Mouse (Mus musculus) left cerebral cortex, postnatal 14 days (tissue): Measurements from ENCODE around the gene Smim27. TPM values are rescaled to one million over a fixed set of nuclear protein-coding genes. Genes with fewer than 3 reads are reported as not detected.
A peak's percentile ranks its signal among the peaks of the same experiment; 100 is the strongest.

Experiments
- DNase-seq, 2 experiments: peaks; one replicate each; pipeline ENCODE4 v3.0.0; 2021 to 2022; ENCODE audit warnings: low spot score in 2 of 2, mixed read lengths in 1 of 2
- intact Hi-C: fragments of 180-260 bp; cut with DNase I; formaldehyde crosslinking; loops from one replicate; pipeline ENCODE4 v1.15.1; 2025
- long read RNA-seq, 2 experiments: library from polyadenylated mRNA; stranded (forward); transcript quantifications; one replicate each; pipeline ENCODE4 v2.0.0; 2021
- total RNA-seq, 2 experiments: library from RNA; stranded (reverse); gene quantifications; 2 replicates each; pipeline ENCODE4 v1.2.3; 2021

Smim27 gene
- 10 to 100 TPM; 10.5 to 11.6 TPM for total RNA-seq
- long read RNA-seq, experiment 1, transcript Smim27-201 (2 exons, 1,044 nt): major isoform, 12 of 12 reads
- long read RNA-seq, experiment 1, partial matches to known transcripts: 0 of 12 reads
- long read RNA-seq, experiment 1, other reads (novel, unspliced or antisense): 0 of 12 reads
- long read RNA-seq, experiment 2, partial matches to known transcripts: 0 of 4 reads
- long read RNA-seq, experiment 2, other reads (novel, unspliced or antisense): 0 of 4 reads

GRCm38 (mm10) chr4:40269430-40270032 lies at the start of gene Smim27, which contains the start of gene Topors:
Gene Smim27 (plus strand): TSS chr4:40269579.
Gene Topors (minus strand): TSS chr4:40269850.
- intact Hi-C loops: loop anchor here (2.0 to 5.0 kb wide), 2 partner anchors 87 to 127 kb away; partner anchors contain the start of gene Aco1
- DNase-seq: peak; percentile 92 to 94

GRCm38 (mm10) chr4:40220437-40220836 lies 48.9 kb upstream of the Smim27 start:
- no peak for DNase-seq
- intact Hi-C loops: no loop called here

- intact Hi-C loops: no loop called here
Measured at GRCm38 (mm10) chr4:40221004-40221760, 48.2 kb upstream of the Smim27 start.

GRCm38 (mm10) chr4:40221876-40222585 lies 47.3 kb upstream of the Smim27 start:
- no peak for DNase-seq
- intact Hi-C loops: no loop called here

More at GRCm38 (mm10) chr4:40221004-40221760, 48.2 kb upstream of the Smim27 start:
- no peak for DNase-seq

- intact Hi-C loops: no loop called here
- DNase-seq: no peak
Measured at GRCm38 (mm10) chr4:40226095-40226494, 43.3 kb upstream of the Smim27 start.

- DNase-seq: no peak
- intact Hi-C loops: no loop called here
Measured at GRCm38 (mm10) chr4:40227131-40227530, 42.2 kb upstream of the Smim27 start.

GRCm38 (mm10) chr4:40227886-40228285 lies 41.5 kb upstream of the Smim27 start:
- no peak for DNase-seq
- intact Hi-C loops: no loop called here

- intact Hi-C loops: no loop called here
- DNase-seq: no peak
Measured at GRCm38 (mm10) chr4:40229723-40230122, 39.7 kb upstream of the Smim27 start.

GRCm38 (mm10) chr4:40233062-40233664 lies 36.2 kb upstream of the Smim27 start:
- no peak for DNase-seq
- intact Hi-C loops: no loop called here

- intact Hi-C loops: no loop called here
- DNase-seq: no peak
Measured at GRCm38 (mm10) chr4:40234256-40234655, 35.1 kb upstream of the Smim27 start.

- intact Hi-C loops: no loop called here
- DNase-seq: no peak
Measured at GRCm38 (mm10) chr4:40236829-40237228, 32.5 kb upstream of the Smim27 start.

- intact Hi-C loops: no loop called here
- DNase-seq: no peak
Measured at GRCm38 (mm10) chr4:40238483-40239408, 30.6 kb upstream of the Smim27 start.

- intact Hi-C loops: no loop called here
- no peak for DNase-seq
Measured at GRCm38 (mm10) chr4:40239409-40240271, 29.7 kb upstream of the Smim27 start, which contains the start of gene Ddx58. Gene Ddx58 (minus strand): TSS chr4:40239828.

GRCm38 (mm10) chr4:40240272-40240744 lies 29.1 kb upstream of the Smim27 start:
- intact Hi-C loops: no loop called here
- DNase-seq: no peak

GRCm38 (mm10) chr4:40241928-40242327 lies 27.5 kb upstream of the Smim27 start:
- no peak for DNase-seq
- intact Hi-C loops: no loop called here

GRCm38 (mm10) chr4:40243006-40243405 lies 26.4 kb upstream of the Smim27 start:
- DNase-seq: no peak
- intact Hi-C loops: no loop called here

GRCm38 (mm10) chr4:40244035-40244434 lies 25.3 kb upstream of the Smim27 start:
- no peak for DNase-seq
- intact Hi-C loops: no loop called here
